Comparison of ENCODE assay signal across 17 mouse cellular contexts in genomic region chr7:44326614-44327013, GRCm38 (mm10). TPM values are rescaled to one million over a fixed set of nuclear protein-coding genes. Genes with fewer than 3 reads are reported as not detected.
"Had no signal": no experiment of that assay in that cellular context is flagged by ENCODE, and none has a peak within 500 bp of the region (broad histone marks: within the 10 kb centered on the region; RNA-seq: fewer than 3 reads in every experiment).

No protein-coding gene starts in this region.

- H3K27ac ChIP-seq: kidney, embryonic 15.5 days; limb, embryonic 12.5 days; limb, embryonic 15.5 days; liver, embryonic 14.5 days; macrophage; midbrain, embryonic 13.5 days had no signal

- H3K4me1 ChIP-seq: kidney, embryonic 15.5 days; limb, embryonic 12.5 days; limb, embryonic 15.5 days; midbrain, embryonic 13.5 days had no signal

- H3K9me3 ChIP-seq: kidney, embryonic 15.5 days; limb, embryonic 12.5 days; limb, embryonic 15.5 days; midbrain, embryonic 13.5 days had no signal

- ATAC-seq: liver, postnatal 0 days; lung, postnatal 0 days; midbrain, embryonic 13.5 days; midbrain, embryonic 16.5 days had no signal

- H3K9ac ChIP-seq: kidney, embryonic 15.5 days; limb, embryonic 12.5 days; limb, embryonic 15.5 days; liver, embryonic 14.5 days; liver, postnatal 0 days; lung, embryonic 14.5 days; midbrain, embryonic 13.5 days had no signal

- H3K27me3 ChIP-seq: midbrain, embryonic 13.5 days had no signal

- DNase-seq: kidney, adult 11 months; kidney, adult 8-10 months; kidney, postnatal 10 days; kidney, postnatal 36 days; layer of hippocampus, adult 9-11 months; liver, postnatal 0 days; lung, embryonic 14.5 days; thymus, postnatal 25 days had no signal

- H3K4me2 ChIP-seq: kidney, embryonic 15.5 days; limb, embryonic 12.5 days; limb, embryonic 15.5 days; liver, embryonic 11.5 days; lung, embryonic 14.5 days; midbrain, embryonic 13.5 days had no signal

- H3K4me3 ChIP-seq: kidney, embryonic 15.5 days; limb, embryonic 12.5 days; limb, embryonic 15.5 days; midbrain, embryonic 13.5 days had no signal

- H3K36me3 ChIP-seq: kidney, embryonic 15.5 days; limb, embryonic 12.5 days had no signal

RNA-seq across cellular contexts. Expression of gene Shank1, which starts 16.6 kb away (rescaled TPM):
- polyA plus RNA-seq: liver, postnatal 0 days; macrophage had no signal

RNA-seq across cellular contexts. Expression of gene Syt3, which starts 57.3 kb away (rescaled TPM):
- polyA plus RNA-seq: macrophage had no signal
